Mouse (Mus musculus) right cerebral cortex, postnatal 25 days (tissue): ENCODE measurements at regions not wholly inside any gene's neighbourhood (a gene's known extent, or its start where the extent isn't known, plus 50 kb on each side); places are given as distances from the start of the nearest gene placed in this dataset.
"Not testable (repeated sequence)": the region's sequence is repeated elsewhere in the genome, so short reads cannot be mapped to it uniquely, and the experiment has no call there.

Experiments
- DNase-seq: peaks from one replicate; pipeline ENCODE4 v3.0.0; 2022

DNA sequence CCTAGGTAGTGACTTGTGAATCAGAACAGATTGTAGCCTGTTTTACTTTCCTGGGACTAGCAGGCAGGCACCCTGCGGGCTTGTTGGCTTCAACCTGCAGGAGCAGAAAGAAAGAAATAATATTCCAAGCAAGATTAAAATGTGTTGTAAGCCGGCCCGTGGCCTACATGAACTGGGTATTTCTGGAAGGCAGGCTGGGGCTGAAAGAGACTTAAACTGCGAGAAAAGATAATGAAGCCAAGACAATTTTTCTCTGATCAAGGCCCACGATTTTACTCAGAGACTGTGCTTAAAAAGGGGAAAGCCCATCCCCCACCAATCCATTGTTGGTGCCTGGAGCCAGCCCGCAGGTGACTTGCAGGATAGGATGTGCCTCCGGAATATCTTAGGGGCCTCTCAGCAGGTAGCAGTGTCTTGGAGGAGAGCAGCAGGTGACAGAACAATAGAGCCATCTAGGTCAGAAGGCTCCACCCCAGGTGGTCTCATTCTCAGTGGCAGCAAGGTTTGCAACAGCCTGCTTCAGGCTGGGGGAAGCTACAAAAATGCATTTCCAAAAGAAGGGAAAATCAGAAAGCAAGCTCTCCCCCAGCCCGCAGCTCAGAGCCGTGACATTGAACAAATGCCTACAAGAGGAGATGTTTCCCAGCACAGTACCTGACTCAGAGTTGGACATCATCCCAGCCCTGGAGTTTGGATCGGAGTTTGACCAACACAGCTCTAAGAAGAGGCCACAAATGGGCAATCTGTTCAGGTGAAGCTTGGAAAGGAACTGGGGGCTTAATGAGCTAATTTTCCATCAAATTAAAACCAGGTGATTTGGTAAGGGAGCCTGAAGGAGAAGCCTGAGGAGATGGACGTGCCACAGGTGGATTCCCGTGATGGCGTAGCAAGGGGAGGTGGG, 121.4 kb upstream of the Slc1a3 start:
- no peak for DNase-seq

DNA sequence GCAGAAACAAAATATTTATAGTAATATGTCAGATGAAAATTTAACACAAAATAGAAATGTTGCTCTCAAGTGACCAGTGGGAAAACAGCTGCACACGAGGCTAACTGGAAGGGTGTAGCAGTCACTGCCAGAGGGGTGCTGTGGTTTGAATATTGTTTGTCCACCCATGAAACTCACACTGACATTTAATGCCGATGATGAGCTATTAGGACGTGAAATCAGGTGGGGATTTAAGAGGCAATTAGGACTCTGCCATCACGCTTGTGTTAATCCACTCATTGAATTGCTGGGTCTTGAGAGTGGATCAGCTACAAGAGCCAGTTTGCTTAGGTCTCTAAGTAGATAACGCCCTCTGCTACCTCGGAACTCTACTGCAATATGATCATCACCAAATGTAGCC, 114.3 kb upstream of the Slc1a3 start:
- no peak for DNase-seq

DNA sequence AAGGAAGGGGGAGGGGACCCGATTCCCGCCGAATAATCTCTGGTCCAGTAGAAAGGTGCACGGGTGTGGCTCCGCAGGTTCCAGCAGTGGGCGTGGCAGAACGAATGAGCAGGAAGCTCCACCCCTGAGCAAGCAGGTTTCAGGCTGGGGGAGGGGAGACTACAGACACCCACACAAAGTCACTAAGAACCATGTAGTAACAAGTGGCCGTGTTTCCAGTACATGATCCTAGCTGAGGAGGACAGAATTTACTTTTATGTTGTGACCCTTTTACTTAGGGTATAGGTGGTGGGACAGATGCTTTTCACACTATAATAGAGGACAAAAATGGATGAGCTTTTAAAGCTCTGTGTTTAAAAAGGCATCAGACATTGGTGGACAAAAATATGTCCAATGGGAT, 112.2 kb upstream of the Slc1a3 start:
- not testable (repeated sequence) for DNase-seq

DNA sequence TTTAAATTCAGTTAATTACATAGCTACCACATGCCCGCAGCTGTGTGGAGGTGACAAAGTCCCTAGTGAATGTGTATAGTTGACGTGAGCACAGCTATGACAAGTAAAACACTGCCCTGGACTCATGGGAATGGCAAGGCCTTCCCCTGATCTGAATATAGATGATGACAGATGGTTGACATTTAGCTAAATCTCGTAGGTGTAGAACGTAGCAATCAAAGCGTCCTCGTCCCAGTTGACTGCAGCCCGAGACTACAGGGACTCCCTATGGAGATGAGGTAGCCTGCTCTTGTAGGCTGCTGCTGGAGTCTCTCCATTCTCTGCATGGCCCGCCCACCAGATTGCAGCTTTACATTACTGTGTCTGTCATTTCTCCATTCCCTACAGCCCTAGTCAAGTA, 107.0 kb upstream of the Slc1a3 start:
- no peak for DNase-seq

DNA sequence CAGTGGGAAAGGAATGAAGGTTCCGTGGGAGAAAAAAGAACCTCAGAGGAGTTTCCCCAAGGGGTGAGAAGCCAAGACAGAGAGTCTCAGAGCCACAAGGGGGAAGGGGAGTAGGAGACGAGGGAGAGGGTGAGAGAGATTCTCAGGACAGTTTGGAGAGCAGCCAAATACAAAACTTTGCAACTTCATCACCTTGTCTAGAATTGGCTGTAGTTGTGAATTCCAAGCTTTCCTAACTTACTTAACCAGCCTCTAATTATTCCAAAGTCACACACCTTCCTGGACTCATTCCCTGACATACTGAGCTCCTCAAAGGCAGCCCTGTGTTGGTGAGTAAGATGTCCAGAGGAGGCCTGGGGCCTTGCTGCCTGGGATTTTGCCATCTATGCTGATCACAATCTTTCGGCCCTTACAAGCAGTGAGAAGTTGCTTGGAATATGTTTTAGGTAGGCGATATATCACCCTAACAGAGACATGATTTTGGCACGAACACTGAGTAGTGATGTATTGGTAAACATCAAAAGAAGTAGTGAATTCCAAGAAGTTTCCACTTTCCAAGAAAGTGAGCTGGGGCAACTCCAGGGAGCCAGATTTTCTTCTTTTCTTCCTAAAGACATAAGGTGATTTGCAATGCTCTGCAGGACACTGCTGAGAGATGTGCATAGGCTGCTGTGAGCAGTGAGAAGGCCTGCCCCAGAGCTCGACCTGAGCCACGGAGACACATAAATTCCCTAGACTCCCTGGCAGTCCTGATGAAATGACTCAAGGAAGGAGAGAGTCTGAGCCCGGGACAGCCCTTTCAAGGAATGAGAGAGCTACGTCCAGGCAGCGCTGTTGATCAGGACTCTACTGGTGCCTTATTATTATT, 106.2 kb upstream of the Slc1a3 start:
- DNase-seq, result no peak

DNA sequence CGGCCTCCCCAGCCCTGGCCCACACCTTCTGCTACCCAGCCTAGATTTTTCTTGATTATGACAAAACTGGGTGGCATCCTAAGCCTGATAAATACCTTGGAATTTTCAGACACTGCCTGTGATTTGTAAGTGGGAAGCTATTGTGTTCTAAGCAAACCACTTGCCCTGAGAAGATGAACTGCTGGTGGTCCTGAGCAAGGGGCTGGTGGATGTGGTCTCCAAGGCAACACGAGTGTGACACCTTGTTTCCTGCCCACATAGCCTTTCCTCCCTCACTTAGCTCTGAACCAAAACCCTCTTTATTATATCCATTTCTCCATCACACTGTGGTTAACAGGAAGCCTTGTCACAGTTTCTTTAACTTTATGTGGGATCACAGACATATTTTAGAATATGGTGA, 105.4 kb upstream of the Slc1a3 start:
- no peak for DNase-seq

DNA sequence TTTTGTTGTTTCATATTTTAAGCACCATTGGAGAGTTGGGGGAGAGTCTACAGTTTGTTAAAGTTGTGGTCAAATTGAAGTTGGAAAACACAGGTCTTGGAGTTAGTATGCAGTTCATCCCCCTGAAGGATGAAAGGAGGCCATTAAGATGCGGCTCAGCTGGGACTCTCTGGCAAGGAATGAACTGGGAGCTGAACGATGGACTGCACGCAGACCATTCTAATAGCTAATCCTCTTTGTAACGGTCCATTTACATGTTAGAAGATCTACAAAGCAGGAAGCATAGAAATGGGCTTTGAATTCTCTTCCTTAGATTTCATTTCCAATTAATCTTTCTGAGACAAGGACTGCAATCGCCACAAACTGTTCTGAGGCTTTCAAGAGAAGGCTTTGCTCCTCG, 104.7 kb upstream of the Slc1a3 start:
- DNase-seq, result no peak

DNA sequence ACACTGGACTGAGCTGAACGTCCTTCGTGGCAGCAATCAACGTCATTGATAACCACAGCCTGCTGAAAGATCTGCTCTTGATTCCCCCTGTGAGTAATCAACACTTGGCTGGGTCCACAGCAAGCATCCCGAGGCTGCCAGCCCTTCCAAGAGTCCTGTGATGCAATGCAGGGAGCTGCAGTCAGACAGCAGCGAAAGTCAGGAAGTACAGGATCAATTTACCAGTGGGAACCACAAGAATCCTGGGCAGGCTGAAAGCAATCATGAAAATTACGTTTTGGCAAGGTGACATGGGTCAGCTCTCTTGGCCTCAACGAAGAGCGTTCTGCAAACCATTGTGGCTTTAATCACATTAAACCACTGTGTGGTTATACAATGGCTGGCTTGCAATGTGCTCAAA, 95.8 kb upstream of the Slc1a3 start:
- DNase-seq, result no peak

DNA sequence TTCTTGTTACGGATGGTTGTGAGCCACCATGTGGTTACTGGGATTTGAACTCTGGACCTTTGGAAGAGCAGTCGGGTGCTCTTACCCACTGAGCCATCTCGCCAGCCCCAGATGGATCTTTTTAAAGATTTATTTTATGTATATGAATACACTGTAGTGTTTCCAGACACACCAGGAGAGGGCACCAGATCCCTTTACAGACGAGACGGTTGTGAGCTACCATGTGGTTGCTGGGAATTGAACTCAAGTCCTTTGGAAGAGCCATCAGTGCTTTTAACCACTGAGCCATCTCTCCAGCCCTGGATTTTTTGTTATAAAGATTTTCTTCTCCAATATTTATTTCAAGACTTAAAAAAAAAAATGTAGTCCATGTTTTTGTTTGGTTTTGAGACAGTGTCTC, 95.0 kb upstream of the Slc1a3 start:
- not testable (repeated sequence) for DNase-seq

DNA sequence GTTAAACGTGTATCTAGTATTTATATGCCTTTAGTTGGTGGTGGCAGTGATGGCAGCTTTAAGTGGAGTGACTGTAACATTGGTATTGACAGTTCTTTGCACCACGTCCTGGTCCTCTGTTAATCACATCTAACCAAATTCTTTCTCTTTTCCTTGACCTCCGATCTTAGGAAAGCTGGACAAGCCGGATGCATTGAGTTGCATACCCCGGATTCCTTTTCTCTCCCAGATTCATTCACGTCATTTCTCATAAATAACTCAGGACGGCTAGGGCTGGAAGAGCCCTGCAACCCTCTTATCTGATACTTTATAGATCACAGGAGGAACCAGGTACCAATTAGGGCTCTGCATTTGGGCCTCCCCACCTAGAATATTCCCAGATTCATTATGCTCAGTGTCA, 91.5 kb upstream of the Slc1a3 start:
- DNase-seq, result no peak

DNA sequence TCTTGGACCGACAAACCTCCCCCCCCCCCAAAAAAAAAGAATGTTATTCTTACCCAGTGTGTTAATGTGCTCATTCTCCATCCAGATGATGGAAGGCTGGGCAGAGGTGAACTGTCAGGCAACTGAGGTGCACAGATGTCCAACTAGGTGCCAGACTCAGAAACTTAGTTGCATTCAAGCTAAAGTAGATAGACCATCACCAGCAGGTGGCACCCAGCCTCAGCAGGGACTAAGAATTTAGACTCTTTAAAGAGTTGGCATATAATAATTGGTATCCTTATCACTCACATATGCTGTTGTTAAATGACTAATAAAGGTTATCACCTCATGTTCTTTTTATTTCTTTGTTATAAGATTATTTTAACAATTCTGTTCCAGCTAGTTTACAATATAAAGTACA, 86.5 kb upstream of the Slc1a3 start:
- no peak for DNase-seq

DNA sequence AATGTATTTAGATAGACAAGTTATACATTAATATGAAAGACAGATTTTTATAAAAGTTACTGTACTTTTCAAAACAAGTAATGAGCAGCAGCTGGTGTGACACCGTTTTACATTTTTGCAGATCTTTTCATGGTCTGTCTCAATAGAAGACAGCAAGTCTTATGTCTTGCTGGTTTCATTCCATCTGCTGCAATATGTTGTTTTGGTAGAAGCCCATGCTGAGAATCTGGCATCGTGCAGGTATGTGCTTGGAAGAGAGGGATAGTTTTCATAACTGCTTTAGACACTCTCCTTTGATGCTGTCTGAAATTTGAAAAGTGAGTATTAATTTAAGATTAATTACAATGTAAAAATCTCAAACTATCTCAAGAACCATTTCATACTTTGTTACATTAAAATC, 81.5 kb upstream of the Slc1a3 start:
- DNase-seq, result no peak

DNA sequence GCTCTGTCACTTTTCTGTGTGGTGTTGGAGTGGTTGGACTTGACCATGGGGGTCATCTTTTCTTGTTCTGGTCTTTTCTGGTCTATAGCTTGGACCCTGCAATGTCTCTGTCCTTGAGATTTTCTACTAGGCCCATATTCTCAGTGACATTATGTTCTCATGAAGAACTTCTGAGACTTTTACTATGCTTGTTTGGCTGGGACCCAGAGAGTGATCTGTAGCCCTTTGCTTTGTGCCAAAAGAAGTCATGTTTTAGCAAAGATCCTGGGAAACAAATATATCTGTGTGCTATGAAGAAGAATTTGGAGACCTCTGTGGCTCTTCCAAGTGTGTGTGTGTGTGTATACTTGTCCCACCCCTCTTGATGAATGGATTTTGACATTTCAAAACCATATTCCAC, 79.4 kb upstream of the Slc1a3 start:
- DNase-seq, result no peak

DNA sequence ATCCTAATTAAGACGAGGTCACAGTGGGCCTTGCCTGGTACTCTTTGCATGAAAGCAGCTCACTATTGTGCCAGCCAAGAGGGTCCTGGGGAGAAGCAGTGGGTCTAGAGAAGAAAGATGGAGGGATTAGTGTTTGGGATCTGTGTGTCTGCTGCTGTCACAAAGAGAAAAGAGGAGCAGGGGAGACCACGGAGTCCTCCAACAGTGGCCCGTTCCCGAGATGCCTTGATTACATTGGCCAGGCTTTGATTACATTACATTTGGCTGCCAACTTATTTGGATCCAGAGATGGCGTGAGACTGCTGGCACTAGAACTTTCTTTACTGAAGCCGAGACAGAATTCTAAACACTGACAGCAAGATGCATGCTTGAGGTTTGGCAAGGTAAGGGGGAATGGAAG, 78.4 kb upstream of the Slc1a3 start:
- no peak for DNase-seq

DNA sequence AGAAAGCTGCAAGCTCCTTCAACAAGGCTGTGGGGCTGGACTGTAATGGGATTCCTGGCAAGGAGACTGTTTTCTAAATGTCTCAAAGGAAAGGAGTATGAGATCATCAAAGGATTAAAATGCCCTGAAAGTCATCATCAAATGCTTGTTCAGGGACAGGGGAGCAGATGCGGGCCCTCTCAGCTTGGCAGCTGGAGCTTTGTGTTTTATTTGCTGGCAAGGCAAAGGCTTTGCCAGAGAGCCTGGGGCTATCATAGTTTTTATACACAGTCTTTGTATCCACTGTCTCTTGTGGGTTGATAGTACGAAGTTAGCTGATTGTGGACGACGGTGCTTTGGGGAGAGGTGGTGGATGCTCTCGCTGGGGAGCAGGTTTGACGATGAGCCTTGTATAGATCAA, 75.0 kb upstream of the Slc1a3 start:
- no peak for DNase-seq

DNA sequence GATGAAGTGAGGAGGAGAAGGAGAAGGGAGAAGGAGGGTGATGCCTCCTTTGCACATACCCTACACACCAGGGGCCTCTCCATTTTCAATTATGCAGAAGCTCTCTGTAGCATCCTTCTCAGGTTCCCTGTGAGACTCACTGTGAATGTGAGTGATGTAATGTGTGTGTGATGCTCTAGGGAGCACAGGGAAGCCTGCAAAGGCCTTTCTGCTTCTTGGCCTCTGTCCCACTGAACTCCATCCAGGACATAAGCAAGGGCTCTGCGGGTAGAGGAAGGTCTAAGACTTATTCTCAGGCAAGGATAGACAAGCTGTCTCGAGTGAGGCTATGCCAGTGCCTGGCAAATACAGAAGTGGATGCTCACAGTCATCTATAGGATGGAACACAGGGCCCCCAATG, 73.0 kb upstream of the Slc1a3 start:
- no peak for DNase-seq

DNA sequence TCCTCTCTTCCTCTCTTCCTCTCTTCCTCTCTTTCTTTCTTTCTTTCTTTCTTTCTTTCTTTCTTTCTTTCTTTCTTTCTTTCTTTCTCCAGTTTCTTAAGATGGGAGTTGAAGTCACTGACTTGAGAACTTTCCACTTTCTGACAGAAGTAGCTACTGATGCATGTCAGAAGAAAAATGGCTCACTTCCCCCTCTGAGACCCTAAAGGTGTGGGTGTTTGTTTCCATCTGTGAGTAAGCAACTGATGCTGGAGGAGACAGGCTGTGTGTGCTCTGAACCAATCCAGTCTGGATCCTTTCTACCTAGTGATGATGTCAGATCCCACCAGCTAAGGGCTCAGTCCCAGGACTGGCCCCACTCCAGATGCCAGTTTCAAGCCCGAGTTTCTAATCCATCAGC, 72.5 kb upstream of the Slc1a3 start:
- DNase-seq, result no peak

DNA sequence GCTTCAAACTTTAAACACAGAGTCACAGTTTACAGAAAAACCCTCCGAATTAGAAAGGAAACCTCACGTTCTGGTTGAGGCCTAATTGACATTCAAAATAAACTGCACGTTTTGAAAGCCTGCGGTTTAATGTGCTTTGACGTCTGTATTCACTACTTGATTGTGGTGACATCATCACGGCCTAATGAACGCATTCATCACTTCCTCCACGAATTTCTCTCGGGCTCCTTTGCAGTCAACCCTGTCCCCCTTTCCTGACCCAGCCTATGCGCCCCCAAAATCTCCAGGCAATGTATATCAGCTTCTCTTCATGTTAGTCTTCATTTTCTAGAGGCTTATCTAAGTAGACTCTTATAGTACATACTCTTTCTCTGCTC, 71.6 kb upstream of the Slc1a3 start:
- no peak for DNase-seq

DNA sequence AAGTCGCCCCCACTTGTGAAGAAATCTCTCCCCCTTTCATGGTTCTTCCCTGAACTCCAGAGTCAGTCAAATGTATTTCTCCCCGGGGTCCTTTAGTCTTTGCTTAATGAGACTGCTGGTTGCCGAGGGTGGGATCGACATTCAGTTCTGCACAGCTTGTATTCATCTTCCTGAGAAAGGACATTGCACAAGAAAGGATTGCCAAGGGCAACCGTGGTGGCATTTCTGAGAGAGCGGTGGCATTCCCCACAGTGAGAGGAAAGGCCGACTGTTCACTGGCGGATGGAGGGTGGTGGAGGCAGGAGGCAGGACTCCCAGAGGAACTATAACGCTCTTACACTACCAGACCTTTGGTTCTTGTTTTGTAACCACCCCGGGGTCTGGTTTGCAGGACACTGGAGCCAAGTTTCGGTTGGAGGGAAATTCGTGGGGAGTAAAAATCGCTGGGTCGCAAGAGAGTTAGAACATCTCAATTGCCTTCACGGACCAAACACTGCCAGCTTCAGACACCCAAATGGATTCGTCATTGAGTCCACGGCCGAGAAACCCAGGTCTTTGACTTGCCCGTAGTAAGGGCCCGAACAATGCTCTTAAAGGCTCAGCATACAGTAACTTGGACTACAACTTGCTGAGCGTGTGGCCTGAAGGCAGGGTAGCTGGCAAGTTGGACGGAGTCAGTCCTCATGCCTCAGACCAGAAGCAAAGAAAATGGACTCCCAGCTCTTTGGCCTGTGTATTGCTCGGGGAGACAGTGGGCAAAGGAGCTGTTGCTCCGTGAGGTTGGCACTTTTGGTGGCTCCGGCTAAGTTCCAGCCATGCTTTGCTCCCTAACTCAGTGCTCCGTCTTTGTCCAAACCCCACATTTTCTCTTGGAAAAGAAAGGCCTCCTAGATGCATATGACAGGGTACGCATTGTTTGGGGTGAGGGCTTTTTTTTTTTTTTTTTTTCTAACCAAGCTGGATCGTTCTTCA, 70.9 kb upstream of the Slc1a3 start:
- peak; percentile 19 for DNase-seq

DNA sequence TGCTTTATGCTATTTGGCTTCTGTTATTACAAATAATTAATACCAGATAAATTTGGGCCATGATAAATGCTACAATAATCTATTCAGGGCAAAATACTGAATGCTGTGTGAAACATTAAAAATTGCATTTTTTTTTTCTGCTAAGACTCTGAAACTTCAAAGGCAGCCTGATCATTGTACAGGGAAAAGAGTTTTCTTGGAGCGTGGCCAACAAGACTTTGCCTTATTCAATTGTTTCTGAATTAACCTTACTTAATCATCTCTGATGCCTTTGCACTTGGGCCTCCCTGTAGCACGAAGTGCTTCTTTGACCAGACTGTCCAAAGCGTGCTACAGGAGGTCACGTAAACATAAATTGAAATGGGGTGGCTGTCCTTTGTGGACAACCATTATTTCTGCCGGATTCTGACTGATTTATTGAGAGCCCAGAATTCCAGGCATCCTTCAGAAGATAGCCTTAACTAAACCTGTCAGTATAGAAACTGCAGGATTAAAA, 69.9 kb upstream of the Slc1a3 start:
- DNase-seq, result no peak

DNA sequence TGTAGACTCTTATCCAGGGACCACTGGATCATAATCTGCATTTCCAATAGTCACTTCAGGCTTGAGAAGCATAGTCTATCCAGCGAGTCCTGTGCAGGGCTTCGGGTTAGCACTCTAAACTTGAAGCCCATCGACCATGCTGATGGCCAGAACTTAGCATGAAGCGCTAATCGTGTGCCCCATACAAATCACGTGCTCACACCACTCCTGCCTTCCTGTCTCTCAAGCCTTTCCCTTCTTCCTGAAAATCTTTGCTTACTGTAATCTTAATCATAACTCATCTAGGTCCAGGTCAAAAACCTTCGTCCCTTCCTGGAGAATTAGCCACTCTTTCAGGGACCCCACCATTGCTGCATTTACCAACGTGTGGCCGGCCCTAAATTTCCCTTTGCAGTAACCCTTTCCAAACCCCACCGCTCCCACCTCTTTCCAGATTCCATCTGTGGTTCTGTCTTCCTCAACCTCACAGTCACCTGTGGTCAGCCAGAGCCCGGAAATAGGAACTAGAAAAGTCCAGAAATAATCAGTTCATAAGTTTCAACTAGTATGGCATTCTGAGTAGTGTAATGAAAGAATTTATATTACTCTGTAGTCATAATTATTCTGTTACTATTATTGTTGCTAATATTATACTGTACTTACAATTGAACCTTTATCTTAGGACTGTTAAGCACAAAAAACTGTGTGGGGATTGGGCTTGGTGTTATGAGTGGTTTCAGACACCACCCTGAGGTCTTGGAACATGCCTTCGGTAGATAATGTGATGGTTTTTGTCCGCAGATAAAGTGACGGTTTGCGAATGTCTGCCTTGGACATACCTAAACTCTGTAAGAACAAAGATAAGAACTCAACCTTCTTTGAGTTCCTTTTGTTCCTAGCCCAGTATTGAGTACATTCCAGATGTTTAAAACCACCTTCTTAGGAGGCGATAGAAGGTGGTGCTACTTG, 57.3 kb upstream of the Slc1a3 start:
- DNase-seq, result no peak

DNA sequence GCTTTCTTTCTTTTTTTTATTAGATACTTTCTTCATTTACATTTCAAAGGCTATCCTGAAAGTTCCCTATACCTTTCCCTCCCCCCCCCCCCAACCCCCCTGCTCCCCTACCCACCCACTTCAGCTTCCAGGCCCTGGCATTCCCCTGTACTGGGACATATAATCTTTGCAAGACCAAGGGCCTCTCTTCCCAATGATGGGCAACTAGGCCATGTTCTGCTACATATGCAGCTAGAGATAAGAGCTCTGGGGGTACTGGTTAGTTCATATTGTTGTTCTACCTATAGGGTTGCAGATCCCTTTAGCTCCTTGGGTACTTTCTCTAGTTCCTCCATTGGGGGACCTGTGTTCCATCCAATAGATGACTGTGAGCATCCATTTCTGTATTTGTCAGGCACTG, 55.6 kb upstream of the Slc1a3 start:
- not testable (repeated sequence) for DNase-seq
